Mouse (Mus musculus) fibroblast of lung, adult 2 months (primary cell): ENCODE results near the gene Eml2.

Experiments
- DNase-seq: peaks from one replicate; pipeline ENCODE4 v3.0.0-alpha.2; 2011; ENCODE audit warnings: low read depth

The Eml2 gene

GRCm38 (mm10) chr7:19230041-19230580 lies 53.9 kb downstream of the Eml2 start:
- DNase-seq, result no peak

DNA sequence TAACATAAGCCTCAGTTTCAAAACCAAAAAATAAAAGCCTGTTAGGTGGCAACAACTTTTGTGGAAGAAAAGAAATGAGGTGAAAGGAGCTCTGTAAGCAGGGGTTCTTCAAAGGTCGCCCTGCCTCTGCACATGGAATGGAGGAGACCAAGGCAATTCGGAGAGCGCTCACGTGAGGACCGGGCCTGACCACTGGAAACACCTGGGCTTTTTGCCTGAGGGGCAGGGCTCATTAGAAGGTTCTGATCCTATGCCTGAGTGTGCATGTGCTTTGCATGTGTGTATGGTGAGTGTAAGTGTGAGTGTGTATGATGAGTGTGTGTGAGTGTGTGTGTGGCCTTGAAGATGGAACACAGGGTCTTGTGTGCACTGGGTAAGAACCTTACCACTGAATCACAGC lies 54.7 kb downstream of the Eml2 start:
- no peak for DNase-seq

- no peak for DNase-seq
Measured at GRCm38 (mm10) chr7:19231849-19232248, 55.6 kb downstream of the Eml2 start.

GRCm38 (mm10) chr7:19234652-19235051 lies 58.4 kb downstream of the Eml2 start:
- DNase-seq, result no peak

DNA sequence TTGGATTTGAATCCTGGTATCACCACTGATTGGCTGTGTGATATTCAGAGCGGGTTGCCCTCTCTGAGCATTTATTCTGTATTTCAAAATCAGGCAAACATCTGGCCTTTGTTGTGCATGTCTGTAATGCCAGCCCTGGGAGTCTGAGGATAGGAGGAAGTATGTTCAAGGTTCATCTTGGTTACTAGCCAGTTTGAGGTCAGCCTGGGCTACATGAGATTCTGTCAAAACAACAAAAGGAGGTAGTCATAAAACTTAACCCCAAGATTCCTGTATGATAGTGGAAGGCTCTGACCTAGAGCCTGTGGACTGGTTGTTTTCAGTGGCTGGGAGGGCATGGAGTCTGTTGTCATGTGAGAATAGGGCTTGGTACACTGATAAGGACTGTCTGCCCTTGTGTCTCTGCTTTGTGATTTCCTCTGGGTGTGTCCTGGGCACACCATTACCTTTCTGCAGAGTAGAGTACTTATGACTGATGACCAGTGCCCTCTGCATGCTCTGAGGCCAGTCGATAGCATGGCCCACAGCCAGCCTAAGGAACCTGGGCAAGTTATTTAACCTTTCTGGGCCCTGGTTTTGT lies 59.0 kb downstream of the Eml2 start:
- no peak for DNase-seq

DNA sequence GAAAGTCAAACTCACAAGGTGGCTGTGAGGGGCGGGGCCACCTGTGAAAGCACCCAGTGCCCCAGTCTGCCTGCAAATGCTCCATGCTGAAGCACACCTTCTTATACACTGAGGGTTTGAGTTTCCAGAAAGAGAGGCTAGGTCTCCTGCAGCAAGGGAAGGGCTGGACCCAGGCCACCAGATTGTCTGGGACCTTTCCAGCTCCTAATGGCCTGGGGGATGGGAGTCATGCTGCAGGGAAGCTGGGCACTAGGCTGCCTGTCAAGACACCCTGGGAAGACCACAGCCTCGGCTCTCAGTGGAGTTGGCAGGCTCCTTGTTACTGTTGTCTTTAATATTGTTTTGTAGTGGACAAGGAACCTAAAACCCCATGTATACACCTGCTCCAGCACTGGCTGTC lies 60.2 kb downstream of the Eml2 start:
- no peak for DNase-seq

DNA sequence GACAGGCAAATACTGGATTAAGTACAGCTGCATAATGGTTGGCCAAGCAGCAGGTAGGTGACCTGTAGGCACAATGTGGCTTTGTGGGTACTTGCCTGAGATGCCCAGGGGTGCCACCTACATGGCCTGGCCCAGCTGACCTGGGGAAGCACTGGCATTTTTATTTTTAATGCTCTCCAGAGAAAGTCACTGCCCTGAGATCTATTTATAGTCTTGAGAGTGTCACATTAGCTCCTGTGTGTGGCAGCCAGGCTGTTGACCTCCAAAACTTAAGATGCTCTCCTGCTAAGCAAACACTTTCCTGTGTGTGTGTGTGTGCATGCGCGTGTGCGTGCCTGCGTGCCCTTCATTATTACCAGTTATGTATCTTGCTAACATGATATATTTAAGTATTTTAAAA lies 62.1 kb downstream of the Eml2 start:
- DNase-seq, result no peak

DNA sequence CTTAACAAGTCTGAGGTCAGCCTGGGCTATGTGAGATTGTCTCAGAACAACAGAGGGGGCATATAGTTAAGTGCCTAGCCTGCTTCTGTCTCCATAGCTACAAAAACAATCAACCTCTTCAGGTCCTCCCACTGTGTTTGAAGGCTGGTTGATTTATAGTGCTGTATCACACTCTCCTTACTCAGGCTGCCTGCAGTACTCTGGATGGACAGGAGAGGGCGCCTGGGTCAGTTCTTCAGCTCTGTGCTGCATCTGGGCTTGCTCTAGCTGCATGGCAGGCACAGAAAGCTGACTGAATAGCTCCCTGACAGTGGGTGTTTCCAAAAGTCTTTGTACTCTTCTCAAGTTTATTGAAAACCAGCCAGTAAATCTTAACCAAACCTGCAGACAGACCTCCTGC lies 63.2 kb downstream of the Eml2 start:
- DNase-seq, result peak; percentile 57

DNA sequence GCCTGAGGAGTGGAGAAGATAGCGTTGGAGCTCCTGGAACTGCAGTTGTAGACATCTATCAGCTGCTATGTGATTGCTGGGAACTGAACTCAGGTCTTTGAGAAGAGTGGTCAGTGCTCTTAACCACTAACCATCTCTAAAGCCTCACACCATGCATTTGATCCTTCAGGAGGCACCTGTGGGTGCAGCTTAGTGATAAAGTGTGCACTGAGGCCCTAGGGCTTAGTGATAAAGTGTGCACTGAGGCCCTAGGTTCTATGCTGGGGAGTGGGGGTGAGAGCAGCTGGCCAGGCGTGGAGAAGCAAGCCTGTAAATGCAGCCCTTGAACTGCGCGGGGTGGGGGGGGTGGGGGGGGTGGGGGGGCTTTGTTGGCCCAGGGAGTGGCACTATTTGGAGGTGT lies 63.8 kb downstream of the Eml2 start:
- no peak for DNase-seq

DNA sequence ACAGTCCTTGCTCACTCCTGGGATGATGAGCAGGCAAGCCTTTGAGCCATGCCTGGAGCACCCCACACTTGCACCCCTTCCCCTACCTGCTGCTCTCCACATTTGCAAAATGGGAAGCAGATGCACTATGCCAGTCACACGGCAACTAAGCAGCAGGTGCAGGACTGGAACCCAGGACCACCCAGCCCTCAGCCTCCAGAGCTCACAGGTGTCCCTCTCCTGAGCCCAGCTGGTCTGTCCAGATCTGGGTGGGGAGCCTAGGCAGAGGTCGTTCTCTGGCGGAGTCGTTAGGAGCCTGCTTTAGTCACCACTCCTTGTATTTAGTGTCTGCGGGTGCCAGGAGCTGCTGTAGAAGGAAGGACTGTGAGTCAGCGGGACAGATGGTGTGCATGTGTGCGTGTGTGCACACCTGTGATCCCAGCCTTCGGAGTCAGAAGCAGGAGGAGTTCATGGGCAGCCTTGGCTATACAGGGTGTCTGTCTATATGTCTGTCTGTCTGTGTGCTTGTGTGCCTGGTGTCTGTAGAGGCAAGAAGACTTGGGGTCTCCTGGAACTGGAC lies 64.8 kb downstream of the Eml2 start:
- no peak for DNase-seq

- no peak for DNase-seq
Measured at GRCm38 (mm10) chr7:19242005-19242404, 65.8 kb downstream of the Eml2 start.

DNA sequence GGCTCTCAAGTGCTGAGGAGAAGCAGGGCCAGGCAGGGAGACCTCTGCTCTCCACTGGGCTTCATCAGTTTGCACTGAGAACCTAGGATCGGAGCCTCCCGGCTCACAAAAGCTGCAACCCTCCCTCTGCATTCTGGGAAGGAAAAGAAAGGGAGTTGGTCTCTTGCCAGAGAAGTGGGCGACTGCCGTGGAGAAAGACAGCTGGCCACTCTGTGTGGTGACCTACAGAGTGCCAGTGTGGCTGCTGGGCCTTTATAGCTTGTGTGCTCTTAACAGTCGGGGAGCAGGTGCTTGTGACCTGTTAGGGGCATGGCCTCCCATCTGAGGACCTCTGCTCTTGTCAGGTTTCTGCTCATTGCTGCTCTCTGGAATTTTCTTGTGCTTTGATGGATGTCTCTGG lies 67.6 kb downstream of the Eml2 start:
- no peak for DNase-seq

GRCm38 (mm10) chr7:19245083-19245482 lies 68.9 kb downstream of the Eml2 start:
- DNase-seq, result no peak

GRCm38 (mm10) chr7:19246855-19247254 lies 70.6 kb downstream of the Eml2 start:
- no peak for DNase-seq

GRCm38 (mm10) chr7:19247511-19247910 lies 71.3 kb downstream of the Eml2 start:
- no peak for DNase-seq

- no peak for DNase-seq
Measured at GRCm38 (mm10) chr7:19252078-19252477, 75.9 kb downstream of the Eml2 start.

DNA sequence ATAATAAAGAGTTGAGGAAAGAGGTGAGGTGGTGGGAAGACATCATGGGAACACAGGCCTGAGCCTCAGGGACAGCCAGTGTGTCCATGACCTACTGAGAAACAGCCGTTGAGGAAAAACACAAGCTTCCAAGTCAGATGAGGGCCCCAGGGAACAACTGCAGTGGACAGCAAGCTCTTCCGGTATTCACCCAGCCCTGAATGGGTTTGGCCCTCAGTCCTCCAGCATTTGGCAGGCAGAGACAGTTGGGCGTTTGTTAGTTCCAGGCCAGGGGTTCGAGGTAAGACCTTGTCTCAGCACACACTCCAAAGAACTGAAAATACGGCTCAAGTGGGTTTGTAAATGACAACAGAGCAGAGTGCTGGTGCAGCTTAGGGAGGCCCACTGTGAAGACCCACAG lies 77.2 kb downstream of the Eml2 start:
- no peak for DNase-seq

GRCm38 (mm10) chr7:19255395-19255794 lies 79.2 kb downstream of the Eml2 start:
- no peak for DNase-seq
